Mouse (Mus musculus): ENCODE measurements around the gene Gripap1. TPM values are rescaled to one million over a fixed set of nuclear protein-coding genes. Genes with fewer than 3 reads are reported as not detected.

The Gripap1 gene
- total RNA-seq (2023) = 175 TPM

GRCm38 (mm10) chrX:7789542-7790136, at the start of gene Gripap1:
Gripap1 (plus strand) TSS chrX:7789765.

DNA sequence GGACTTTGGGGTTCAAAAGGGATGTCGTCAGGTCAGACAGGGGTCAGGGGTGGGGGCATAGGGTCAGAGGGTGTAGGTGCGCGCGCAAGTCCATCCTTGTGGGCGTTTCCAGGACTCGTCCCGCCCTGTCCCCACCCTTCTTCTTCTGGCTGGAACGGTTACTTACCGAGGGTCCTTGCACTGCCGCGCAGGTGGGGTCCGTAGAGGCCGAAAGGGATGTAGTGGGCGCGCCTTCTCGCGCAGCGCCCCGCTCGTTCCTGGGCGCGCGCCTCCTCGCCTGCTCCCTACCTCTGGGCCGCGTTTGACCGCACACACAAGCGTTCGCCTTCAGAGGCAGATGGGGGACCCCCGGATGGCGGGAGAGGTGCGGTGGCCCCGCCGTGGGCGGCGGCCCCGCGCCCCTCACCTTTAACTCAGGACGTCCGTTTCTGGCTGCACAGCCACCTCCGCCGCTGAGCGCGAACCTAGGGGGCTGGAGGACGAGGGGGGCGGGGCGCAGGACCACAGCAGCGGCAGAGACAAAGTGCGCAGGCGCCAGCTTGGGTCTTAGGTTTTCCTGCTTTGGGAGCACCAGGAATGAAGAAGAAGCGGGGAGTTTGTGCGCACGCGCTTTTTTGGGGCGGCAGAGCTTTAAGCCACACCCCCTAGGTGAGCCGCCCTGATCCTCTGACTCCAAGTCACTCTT, 39.0 kb upstream of the Gripap1 start, which contains the start of gene Ccdc120:
Ccdc120 (minus strand) TSS at position 474 of the 685 bp plus-strand sequence.

DNA sequence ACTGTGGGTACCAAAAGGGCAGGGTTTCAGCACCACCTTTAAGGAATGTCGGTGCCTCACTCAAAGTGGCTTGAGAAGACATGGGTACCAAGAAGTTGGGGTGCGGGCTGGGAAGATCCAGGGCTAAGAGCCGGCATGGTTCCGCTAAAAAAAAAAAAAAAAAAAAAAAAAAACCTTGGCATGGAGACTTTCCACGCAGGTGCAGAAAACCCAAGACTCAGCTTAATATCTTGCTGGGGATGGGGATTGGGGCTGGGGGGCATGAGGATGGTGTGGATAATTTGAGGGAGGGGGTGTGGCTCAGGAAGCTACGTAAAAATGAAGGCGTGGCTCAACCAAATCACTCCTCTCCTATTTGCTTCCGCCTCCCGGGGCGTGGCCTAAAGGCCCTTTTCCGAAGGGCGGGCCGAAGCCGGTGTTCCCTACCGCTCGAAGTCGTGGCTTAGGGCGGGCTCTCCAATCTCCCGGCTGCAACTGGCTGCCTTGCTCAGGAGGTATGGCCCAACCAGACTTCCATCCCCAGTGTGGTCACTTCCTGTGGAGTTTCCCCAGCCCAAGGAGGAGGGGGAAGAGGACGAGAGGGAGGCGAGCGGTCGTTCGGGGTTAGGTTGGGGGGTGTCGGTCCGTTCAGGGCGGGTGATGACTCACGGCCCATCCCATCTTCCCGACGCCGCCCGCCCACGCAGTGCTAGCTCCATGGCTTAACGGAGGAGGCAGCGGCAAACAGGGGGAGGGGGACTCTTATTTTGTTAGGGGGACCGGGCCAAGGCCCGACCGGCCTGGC, 27.2 kb upstream of the Gripap1 start, which contains the start of gene Tfe3:
Tfe3 (plus strand) TSS at position 424 of the 784 bp plus-strand sequence.

GRCm38 (mm10) chrX:7821865-7822779, 32.6 kb downstream of the Gripap1 start, which contains the start of gene Kcnd1:
Kcnd1 (plus strand) TSS chrX:7822289.

GRCm38 (mm10) chrX:7841163-7842162, 51.9 kb downstream of the Gripap1 start, which contains the start of gene Otud5:
Otud5 (plus strand) TSS chrX:7841364.

Other genes with a start within 250 kb of the Gripap1 start
- 1.1 TPM for gene Foxp3, start 216.1 kb upstream of the Gripap1 start, total RNA-seq (2023)
- 18.8 TPM for gene Ppp1r3f, start 215.5 kb upstream of the Gripap1 start, total RNA-seq (2023)
- gene Ccdc22, start 184.2 kb upstream of the Gripap1 start, total RNA-seq (2023) = 27.6 TPM
- gene Cacna1f, start 182.7 kb upstream of the Gripap1 start, total RNA-seq (2023) = not detected
- 0.49 TPM for gene Syp, start 151.3 kb upstream of the Gripap1 start, total RNA-seq (2023)
- 31.4 TPM for gene Prickle3, start 132.5 kb upstream of the Gripap1 start, total RNA-seq (2023)
- 43.3 TPM for gene Plp2, start 118.4 kb upstream of the Gripap1 start, total RNA-seq (2023)
- gene Magix, start 108.5 kb upstream of the Gripap1 start, total RNA-seq (2023) = not detected
- gene Gpkow, start 92.6 kb upstream of the Gripap1 start, total RNA-seq (2023) = 49.5 TPM
- 111 TPM for gene Wdr45, start 75.4 kb upstream of the Gripap1 start, total RNA-seq (2023)
- not detected for gene Gm45208, start 67.5 kb upstream of the Gripap1 start, total RNA-seq (2023)
- gene Praf2, start 61.3 kb upstream of the Gripap1 start, total RNA-seq (2023) = 17.0 TPM
- not detected for gene Ccdc120, start 38.9 kb upstream of the Gripap1 start, total RNA-seq (2023)
- gene Tfe3, start 27.2 kb upstream of the Gripap1 start, total RNA-seq (2023) = 22.2 TPM
- gene Kcnd1, start 32.5 kb downstream of the Gripap1 start, total RNA-seq (2023) = 0.80 TPM
- gene Otud5, start 51.6 kb downstream of the Gripap1 start, total RNA-seq (2023) = 214 TPM
- gene Pim2, start 88.5 kb downstream of the Gripap1 start, total RNA-seq (2023) = 121 TPM
- 38.3 TPM for gene Slc35a2, start 94.3 kb downstream of the Gripap1 start, total RNA-seq (2023)
- gene Pqbp1, start 109.5 kb downstream of the Gripap1 start, total RNA-seq (2023) = 68.3 TPM
- 31.9 TPM for gene Timm17b, start 109.6 kb downstream of the Gripap1 start, total RNA-seq (2023)
- gene Gm10491, start 118.1 kb downstream of the Gripap1 start, total RNA-seq (2023) = not detected
- not detected for gene Gm10490, start 119.8 kb downstream of the Gripap1 start, total RNA-seq (2023)
- gene Pcsk1n, start 130.1 kb downstream of the Gripap1 start, total RNA-seq (2023) = not detected
- gene Eras, start 138.8 kb downstream of the Gripap1 start, total RNA-seq (2023) = not detected
- gene Hdac6, start 158.1 kb downstream of the Gripap1 start, total RNA-seq (2023) = 11.2 TPM
- 0.61 TPM for gene Gata1, start 188.3 kb downstream of the Gripap1 start, total RNA-seq (2023)
- not detected for gene Glod5, start 228.7 kb downstream of the Gripap1 start, total RNA-seq (2023)